Mouse (Mus musculus) myocyte (in vitro differentiated cells): Measurements from ENCODE around the gene Evx2.

ENCODE experiments used
- E2F4 ChIP-seq: IDR thresholded peaks from one replicate; pipeline ENCODE4 v1.6.1; 2011; ENCODE audit warnings: mild to moderate bottlenecking, control low read depth, moderate library complexity; ENCODE audit not compliant: insufficient read depth
- POLR2A ChIP-seq: IDR thresholded peaks from one replicate; pipeline ENCODE4 v1.6.1; 2011; ENCODE audit warnings: low read depth, mild to moderate bottlenecking, control low read depth, moderate library complexity; ENCODE audit not compliant: insufficient read length
- POLR2AphosphoS2 ChIP-seq: IDR thresholded peaks from one replicate; pipeline ENCODE4 v1.6.1; 2011; ENCODE audit warnings: low read depth, control low read depth; ENCODE audit not compliant: insufficient read length
- USF1 ChIP-seq: IDR thresholded peaks from one replicate; pipeline ENCODE4 v1.6.1; 2011; ENCODE audit warnings: low read depth, mild to moderate bottlenecking, control low read depth, moderate library complexity

- TF ChIP-seq POLR2AphosphoS2 (no peak), POLR2A (no peak), USF1 (no peak), E2F4 (no peak)
Observed at GRCm38 (mm10) chr2:74696442-74697335, 37.3 kb upstream of the Evx2 start.
